Mouse (Mus musculus) kidney, adult 2 months (tissue): ENCODE data around the gene H2afy.

Experiments used
- CTCF ChIP-seq: fragments of 200-500 bp; conservative IDR thresholded peaks from 2 replicates; pipeline ENCODE4 v1.5.1; 2011; ENCODE audit warnings: low read depth, mild to moderate bottlenecking, control low read depth, low read length, moderate library complexity, mixed read lengths; ENCODE audit not compliant: insufficient read depth, insufficient read length
- POLR2A ChIP-seq: fragments of 200-500 bp; IDR thresholded peaks from one replicate; pipeline ENCODE4 v1.6.1; 2011; ENCODE audit warnings: low read depth, low read length, control low read depth

- TF ChIP-seq POLR2A (no peak), CTCF (no peak)
These were observed 1.5 kb downstream of the H2afy start for GRCm38 (mm10) chr13:56134631-56135181.
